Mouse (Mus musculus): ENCODE measurements around the gene Rps18. TPM values are rescaled to one million over a fixed set of nuclear protein-coding genes. Genes with fewer than 3 reads are reported as not detected.
A peak's percentile ranks its signal among the peaks of the same experiment; 100 is the strongest.

Rps18 gene
- total RNA-seq, 2 experiments from 2014 or later = 440 to 443 TPM

- DNase-seq (ENCODE audit: extremely low spot score in 1 of 2, low spot score in 2 of 2) = peak in 1 of 2 experiments; percentile 91
- intact Hi-C loops (cut with DNase I) = no loop called here
Measured at GRCm38 (mm10) chr17:33951021-33951946, 4.5 kb downstream of the Rps18 start, which contains the start of gene B3galt4. Gene B3galt4 (minus strand): TSS chr17:33951488.

GRCm38 (mm10) chr17:33950131-33950625, 5.6 kb downstream of the Rps18 start:
- peak in 1 of 2 experiments; percentile 27 for DNase-seq (ENCODE audit: extremely low spot score in 1 of 2, low spot score in 2 of 2)
- intact Hi-C loops (cut with DNase I) = no loop called here

GRCm38 (mm10) chr17:33948905-33949537, 6.8 kb downstream of the Rps18 start:
- DNase-seq (ENCODE audit: extremely low spot score in 1 of 2, low spot score in 2 of 2) = peak in 1 of 2 experiments; percentile 31
- intact Hi-C loops (cut with DNase I) = no loop called here

- intact Hi-C loops (cut with DNase I) = no loop called here
- DNase-seq (ENCODE audit: extremely low spot score in 1 of 2, low spot score in 2 of 2) = peak in 1 of 2 experiments; percentile 32
Measured at GRCm38 (mm10) chr17:33948090-33948904, 7.5 kb downstream of the Rps18 start.

- intact Hi-C loops (cut with DNase I) = no loop called here
Measured at GRCm38 (mm10) chr17:33947430-33948089, 8.2 kb downstream of the Rps18 start.

GRCm38 (mm10) chr17:33943454-33943853, 12.3 kb downstream of the Rps18 start:
- DNase-seq (ENCODE audit: extremely low spot score in 1 of 2, low spot score in 2 of 2) = peak in 1 of 2 experiments; percentile 21
- intact Hi-C loops (cut with DNase I) = no loop called here

More at GRCm38 (mm10) chr17:33947430-33948089, 8.2 kb downstream of the Rps18 start:
- DNase-seq (ENCODE audit: extremely low spot score in 1 of 2, low spot score in 2 of 2) = no peak

GRCm38 (mm10) chr17:33941381-33941780, 14.4 kb downstream of the Rps18 start:
- intact Hi-C loops (cut with DNase I) = no loop called here
- DNase-seq (ENCODE audit: extremely low spot score in 1 of 2, low spot score in 2 of 2) = peak in 1 of 2 experiments; percentile 26

GRCm38 (mm10) chr17:33940981-33941380, 14.8 kb downstream of the Rps18 start:
- peak in 1 of 2 experiments; percentile 66 for DNase-seq (ENCODE audit: extremely low spot score in 1 of 2, low spot score in 2 of 2)
- intact Hi-C loops (cut with DNase I) = no loop called here

- peak; percentile 81 to 89 for DNase-seq (ENCODE audit: extremely low spot score in 1 of 2, low spot score in 2 of 2)
- intact Hi-C loops (cut with DNase I) = no loop called here
Measured at GRCm38 (mm10) chr17:33940206-33940805, 15.5 kb downstream of the Rps18 start, which contains the start of the genes Pfdn6 and Wdr46. Gene Pfdn6 (minus strand): TSS chr17:33940343. Gene Wdr46 (plus strand): TSS chr17:33940660.

GRCm38 (mm10) chr17:33938783-33939182, 17.0 kb downstream of the Rps18 start:
- intact Hi-C loops (cut with DNase I) = no loop called here
- peak in 1 of 2 experiments; percentile 37 for DNase-seq (ENCODE audit: extremely low spot score in 1 of 2, low spot score in 2 of 2)

GRCm38 (mm10) chr17:33936993-33937392, 18.8 kb downstream of the Rps18 start:
- intact Hi-C loops (cut with DNase I) = no loop called here
- peak in 1 of 2 experiments; percentile 36 for DNase-seq (ENCODE audit: extremely low spot score in 1 of 2, low spot score in 2 of 2)

- intact Hi-C loops (cut with DNase I) = no loop called here
- peak in 1 of 2 experiments; percentile 50 for DNase-seq (ENCODE audit: extremely low spot score in 1 of 2, low spot score in 2 of 2)
Measured at GRCm38 (mm10) chr17:33935422-33936055, 20.3 kb downstream of the Rps18 start.

- intact Hi-C loops (cut with DNase I) = no loop called here
- peak in 1 of 2 experiments; percentile 32 for DNase-seq (ENCODE audit: extremely low spot score in 1 of 2, low spot score in 2 of 2)
Measured at GRCm38 (mm10) chr17:33932970-33933369, 22.8 kb downstream of the Rps18 start.

GRCm38 (mm10) chr17:33932448-33932847, 23.4 kb downstream of the Rps18 start:
- DNase-seq (ENCODE audit: extremely low spot score in 1 of 2, low spot score in 2 of 2) = peak in 1 of 2 experiments; percentile 37
- intact Hi-C loops (cut with DNase I) = no loop called here

GRCm38 (mm10) chr17:33931947-33932346, 23.9 kb downstream of the Rps18 start:
- DNase-seq (ENCODE audit: extremely low spot score in 1 of 2, low spot score in 2 of 2) = no peak

GRCm38 (mm10) chr17:33931159-33931866, 24.5 kb downstream of the Rps18 start:
- DNase-seq (ENCODE audit: extremely low spot score in 1 of 2, low spot score in 2 of 2) = peak in 1 of 2 experiments; percentile 43
- intact Hi-C loops (cut with DNase I) = no loop called here

More at GRCm38 (mm10) chr17:33931947-33932346, 23.9 kb downstream of the Rps18 start:
- intact Hi-C loops (cut with DNase I) = no loop called here
